Mouse (Mus musculus): ENCODE measurements around the gene Atg9b.
A peak's percentile ranks its signal among the peaks of the same experiment; 100 is the strongest.

Gene Atg9b

DNA sequence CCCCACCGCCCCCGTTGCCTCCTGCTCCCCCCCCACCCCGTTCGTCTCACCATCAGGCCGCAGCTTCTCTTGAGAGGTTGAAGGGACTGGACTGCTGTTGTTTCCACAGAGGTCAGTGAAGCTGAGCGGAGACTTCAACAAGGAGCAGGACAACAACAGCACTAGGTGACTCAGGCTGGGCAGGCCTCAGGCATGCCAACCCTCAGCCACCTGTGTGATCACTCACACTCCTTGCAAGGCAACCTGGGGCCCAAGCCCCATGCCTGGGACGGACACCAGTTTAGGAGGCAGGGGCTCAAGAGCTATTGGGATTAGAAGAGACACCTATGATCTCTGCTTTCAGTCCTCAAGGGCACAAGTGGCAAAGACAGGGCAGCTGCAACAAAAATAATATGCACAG, at the start of gene Atg9b:
Atg9b (minus strand) TSS at position 280 of the 400 bp plus-strand sequence.
- DNase-seq (ENCODE audit: low spot score in 2 of 2) = no peak

DNA sequence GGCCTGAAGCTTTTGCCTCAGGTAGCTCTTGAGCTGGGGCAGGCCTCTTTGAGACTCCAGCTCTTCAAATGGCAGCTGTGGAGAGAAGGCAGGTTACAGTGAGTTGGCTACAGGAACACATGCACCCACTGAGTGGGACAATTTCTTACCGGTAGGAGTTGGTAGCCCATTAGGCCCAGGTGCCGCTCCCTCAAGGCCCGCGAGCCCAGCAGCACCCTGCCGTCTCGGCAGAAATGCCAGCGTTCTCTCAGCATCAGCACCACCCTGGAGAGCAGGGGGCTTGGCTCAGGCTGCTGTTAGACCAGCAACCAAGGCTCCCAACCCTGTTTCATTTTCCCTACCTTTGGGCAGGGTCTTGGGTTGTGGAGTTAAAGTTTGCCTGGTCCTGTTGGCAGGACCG, 49.2 kb upstream of the Atg9b start:
- DNase-seq (ENCODE audit: low spot score in 2 of 2) = no peak

DNA sequence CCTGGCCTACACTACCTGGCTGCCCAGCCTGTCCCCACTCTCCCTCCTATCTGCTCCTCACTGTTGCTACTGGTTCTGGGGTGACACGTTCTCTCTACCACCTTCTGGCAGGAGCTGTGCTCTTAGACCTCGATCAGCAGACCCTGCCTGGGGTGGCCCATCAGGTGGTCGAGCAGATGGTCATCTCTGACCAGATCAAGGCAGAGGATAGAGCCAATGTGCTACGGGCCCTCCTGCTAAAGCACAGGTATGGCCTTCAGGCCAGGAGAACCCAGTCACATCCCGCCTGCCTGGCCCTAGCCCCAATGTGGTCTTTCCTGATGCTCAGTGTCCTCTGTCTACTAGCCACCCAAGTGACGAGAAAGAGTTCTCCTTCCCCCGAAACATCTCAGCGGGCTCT, 42.0 kb upstream of the Atg9b start:
- DNase-seq (ENCODE audit: low spot score in 2 of 2) = no peak

DNA sequence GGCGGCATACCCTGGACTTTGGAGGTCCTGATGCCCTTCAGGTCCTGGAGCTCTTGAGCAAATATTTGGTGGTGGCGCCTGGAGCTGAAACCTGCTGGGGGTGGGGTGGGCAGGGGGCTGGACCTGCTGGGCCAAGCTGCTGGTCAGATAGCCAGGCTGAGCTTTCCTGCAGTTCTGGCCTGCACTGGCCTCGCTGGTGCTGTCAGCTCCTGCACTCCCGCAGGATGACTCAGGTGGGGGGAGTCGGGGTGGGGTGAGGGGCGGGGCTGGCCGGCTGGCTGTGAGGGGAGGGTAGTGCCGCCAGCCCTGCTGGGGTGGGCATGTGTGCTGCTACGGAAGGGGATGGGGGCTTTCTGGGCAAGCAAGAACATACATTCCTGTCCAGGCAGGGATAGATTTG, 36.7 kb upstream of the Atg9b start:
- no peak for DNase-seq (ENCODE audit: low spot score in 2 of 2)

DNA sequence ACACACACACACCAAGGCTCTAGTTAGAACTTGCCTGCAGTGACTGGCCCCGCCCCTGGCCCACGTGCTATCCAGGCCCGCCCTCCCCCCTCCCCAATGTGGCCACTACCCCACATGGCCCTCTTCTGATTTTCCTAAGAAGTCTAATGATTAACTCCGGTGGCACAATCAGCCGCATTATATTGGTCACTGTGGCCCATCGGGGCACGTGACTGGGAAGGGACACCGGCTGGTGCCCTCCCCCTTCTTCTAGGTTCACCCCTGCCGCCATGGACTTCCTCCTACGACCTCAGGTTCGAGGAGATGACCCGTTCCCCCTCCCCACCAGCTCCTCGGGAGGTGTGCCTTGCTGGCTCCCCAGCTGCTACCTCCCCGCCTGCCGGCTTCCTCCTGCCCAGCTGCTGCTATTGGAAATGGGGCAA, 36.0 kb upstream of the Atg9b start:
- no peak for DNase-seq (ENCODE audit: low spot score in 2 of 2)

DNA sequence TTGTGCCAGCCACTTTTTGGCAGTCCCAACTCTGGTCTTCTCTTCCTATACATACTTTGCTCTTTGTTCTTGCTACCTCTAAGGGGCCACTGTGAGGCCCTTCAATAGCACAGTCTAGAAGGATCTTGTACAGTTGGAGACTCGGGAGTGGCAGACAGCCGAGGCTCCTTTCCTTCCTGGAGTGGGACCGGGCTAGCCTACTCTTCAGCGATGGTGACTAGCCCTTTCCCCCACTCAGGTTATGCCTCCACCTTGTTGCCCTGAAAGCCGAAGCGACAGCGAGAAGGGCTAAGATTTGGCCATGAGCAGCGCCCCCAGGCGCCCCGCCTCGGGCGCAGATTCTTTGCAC, 35.3 kb upstream of the Atg9b start:
- no peak for DNase-seq (ENCODE audit: low spot score in 2 of 2)

DNA sequence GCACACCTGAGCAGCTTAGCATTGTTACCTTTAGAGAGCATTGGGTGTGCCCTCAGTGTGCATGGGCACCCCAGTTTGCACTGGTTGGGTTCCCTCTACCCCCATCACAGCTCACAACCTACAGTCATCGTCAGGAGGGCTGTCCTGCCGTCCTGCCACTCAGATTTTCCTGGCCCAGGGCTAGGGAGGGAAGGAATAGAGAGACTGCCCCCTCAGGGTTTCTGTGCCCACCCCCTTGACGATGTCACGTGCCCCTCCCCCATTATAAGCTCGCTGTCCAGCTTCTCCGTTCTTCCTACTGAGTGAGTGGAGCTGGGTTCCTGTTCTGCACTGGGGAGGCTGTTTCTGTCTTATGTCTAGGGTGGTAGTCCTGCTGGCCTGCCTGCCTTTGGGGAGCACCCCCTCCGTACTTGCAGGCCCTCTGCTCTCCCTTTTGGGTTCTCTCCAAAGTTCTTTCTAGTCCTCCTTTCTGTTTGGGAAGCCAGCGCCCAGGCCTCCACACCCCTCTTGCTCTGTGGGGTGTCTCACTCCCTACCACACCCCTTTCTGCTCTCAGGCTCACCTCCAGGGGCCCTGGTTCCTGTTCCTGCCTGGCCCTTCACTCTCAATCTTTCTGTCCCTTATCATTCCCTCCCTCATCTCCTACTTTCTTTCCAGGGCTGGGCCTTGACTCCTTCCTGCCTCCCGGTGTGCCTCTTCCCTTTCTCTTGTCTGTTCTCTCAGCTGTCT, 34.8 kb upstream of the Atg9b start:
- DNase-seq (ENCODE audit: low spot score in 2 of 2) = no peak

DNA sequence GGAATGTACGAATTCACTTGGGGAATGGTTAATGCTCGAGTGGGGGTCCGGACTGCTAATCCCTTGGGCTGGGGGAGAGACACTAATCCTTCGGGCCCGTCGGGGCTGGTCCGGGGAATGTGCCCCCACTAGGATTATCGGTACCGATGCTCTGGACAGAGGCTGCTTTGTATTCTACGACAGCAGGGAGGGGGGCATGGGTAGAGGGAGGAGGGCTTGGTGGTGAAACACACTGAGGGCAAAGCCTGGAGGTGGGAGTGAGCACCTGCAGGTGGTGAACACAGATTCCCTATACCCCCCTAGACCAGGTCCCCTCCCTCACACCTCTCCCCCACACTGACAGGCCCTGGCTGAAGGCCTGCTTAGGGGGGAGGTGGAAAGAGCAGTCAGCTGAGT, 34.1 kb upstream of the Atg9b start:
- no peak for DNase-seq (ENCODE audit: low spot score in 2 of 2)

DNA sequence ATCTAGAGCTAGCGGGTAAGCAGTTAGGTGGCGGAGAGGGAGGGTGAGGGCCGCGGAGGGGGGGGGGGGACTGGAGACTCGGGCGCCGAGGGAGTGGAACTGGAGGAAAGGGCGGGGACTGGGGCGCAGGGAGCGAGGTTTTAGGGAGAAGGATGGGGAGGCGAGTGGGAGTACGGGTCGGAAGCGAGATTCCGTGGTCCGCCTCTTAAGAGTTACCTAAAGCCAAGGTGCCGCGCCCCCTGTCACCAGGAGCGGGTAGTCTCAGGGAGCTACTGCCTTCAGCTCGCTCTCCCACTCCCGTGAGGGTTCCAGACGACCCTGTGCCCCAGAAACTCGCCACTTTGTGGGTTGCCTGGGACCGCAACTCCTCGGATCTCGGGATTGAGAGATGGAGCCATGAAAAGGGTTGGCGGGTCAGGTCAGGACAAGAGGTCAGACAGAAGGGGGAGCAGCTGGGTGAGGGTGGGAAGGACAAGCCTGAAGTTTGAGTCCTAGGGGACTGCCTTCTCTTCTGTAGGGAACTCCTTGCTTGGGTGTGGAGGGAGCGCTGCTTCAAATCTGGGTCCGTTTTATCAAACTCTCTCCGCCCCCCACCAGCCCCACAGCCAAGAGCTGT, 33.6 kb upstream of the Atg9b start:
- DNase-seq (ENCODE audit: low spot score in 2 of 2) = no peak

DNA sequence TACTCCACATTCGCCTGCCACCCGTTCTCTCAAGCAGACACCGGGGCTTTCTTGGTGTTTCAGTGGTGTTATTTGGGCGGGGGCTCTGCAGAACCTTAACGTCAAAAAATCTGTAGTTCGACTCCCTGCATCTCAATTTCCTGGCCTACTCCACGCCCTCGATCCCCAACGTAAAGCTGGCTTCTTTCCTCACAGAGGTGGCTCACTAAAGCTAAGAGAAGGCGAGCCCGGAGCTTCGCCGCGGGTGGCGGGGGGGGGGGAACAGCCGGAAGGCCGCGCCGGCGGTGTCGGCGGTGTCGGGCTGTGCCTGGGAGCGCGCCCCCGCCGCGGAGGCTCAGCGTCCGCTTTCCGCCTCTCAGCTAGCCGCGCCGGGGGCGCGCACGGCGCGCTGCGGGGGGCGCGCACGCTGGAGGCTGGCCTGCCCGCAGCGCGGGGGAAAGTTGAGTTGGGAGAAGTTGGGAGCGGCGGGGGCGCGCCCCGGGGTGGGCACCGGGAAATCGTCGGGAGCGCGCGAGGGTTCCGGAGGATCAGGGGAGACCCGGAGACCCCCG, 33.0 kb upstream of the Atg9b start:
- peak; percentile 61 to 62 for DNase-seq (ENCODE audit: low spot score in 2 of 2)

DNA sequence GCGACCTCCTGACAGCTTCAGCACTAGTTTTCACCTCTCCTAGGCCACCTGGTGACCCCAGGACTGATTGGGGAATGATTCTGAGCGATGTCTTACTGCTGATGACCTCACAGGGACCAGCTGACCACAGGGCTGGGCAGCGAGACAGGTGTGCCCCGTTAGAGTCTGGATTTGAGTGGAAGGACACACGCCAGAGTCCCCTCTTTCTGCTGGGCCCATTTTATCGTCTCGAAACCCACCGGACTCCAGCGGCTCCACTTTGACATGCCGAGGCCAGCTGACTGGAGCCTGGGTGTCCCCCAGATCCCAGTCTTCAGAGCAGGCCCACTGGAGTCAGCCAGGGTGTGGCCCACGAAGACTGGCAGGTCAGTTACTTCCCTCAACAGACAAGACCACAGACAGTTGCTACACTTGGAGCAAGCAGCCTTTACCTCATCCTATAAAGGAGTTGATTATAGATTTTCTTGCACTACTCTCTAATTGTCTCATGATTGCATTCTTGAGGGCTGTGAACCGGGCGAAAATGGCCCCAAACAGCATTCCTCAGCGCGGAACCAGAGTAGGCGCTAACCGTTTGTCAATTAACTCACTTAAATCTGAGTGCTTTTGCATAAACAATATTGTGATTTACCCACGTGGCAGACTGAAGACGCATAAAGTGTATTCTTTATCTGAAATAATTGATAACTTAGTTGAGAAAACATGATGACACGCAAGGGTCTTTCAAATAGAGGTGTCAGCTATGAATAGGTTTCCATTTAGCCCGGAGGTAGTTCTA, 32.2 kb upstream of the Atg9b start:
- DNase-seq (ENCODE audit: low spot score in 2 of 2) = no peak

DNA sequence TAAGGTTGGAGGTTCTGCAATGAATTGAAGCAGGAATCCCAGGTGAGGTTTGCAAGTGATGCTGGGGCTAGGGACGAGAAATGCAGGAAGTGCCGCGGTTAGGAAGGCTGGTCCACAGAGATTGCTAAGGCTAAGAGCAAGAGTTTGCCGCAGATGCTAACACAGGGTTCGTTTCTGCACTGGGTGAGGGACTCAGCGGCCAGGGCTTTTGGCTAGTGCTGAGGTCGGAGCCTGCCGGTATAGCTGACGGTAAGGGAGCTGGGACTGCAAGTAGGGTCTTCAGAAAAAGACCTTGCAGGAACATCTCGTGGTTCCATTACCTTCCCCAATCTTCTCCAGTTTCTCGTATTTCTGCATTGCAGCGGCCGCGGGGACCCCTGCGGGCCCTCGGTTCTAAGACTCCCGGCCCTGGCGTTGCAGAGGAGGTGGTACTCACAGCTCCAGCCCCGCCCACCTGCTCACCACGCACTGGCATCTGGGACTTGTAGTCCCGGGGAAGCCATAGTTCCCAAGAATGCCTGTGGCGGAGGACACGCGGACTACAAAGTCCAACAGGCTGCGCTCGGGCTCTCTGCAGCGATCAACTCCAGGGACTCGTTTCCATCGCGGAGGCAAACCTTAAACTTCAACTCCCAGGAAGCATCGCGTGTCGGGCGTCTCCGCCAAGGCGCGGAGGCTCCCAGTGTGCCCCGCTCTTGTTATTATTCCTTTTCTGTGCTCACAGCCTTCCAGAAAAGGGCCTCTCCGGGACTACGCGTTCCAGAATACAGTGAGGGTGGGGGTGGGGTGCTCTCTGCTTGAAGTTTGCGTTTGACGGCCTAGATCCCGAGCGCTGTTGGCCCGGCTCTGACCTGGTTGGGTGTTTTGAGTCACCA, 31.4 kb upstream of the Atg9b start, which contains the start of the genes Cdk5 and Slc4a2:
Cdk5 (minus strand) TSS at position 402 of the 875 bp plus-strand sequence.
Slc4a2 (plus strand) TSS at position 709 of the 875 bp plus-strand sequence.
- peak; percentile 100 for DNase-seq (ENCODE audit: low spot score in 2 of 2)

DNA sequence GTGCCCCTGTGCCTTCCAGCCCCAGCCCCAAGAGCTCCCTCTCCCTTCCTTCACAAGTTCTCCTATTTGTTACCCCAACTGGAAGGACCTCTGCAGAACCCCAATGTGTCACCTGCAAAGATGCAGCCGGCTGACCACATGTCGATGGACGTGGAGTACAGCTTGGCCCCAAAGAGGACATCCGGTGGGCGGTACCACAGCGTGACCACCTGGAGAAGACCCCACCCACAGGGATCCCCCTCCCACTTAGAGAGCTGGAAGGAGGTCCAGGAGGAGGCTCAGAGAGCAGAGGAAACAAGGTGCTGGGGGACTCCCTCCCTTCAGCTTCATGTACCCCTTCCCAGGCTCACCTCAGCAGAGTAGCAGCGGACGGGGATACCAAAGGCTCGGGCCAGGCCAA, 28.4 kb upstream of the Atg9b start:
- no peak for DNase-seq (ENCODE audit: low spot score in 2 of 2)

DNA sequence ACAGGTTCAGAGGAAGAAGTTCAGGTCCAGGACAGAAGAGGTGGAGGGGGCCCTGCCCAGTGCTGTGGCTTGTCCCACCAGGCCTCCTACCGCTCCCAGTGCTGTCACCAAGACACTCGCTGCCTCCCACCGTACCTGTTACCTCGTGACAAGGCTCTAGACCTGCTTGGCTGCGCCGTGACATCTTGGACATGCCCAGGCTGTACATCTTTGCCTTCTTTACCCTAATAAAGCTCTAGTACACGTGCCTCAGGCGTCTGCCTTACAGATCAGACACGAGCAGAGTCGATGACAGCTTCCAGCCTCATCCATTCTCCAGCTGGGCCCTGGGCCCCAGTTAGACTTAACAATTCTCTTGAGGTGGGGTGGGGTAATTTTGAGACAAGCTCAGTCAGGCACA, 25.6 kb upstream of the Atg9b start:
- DNase-seq (ENCODE audit: low spot score in 2 of 2) = no peak

DNA sequence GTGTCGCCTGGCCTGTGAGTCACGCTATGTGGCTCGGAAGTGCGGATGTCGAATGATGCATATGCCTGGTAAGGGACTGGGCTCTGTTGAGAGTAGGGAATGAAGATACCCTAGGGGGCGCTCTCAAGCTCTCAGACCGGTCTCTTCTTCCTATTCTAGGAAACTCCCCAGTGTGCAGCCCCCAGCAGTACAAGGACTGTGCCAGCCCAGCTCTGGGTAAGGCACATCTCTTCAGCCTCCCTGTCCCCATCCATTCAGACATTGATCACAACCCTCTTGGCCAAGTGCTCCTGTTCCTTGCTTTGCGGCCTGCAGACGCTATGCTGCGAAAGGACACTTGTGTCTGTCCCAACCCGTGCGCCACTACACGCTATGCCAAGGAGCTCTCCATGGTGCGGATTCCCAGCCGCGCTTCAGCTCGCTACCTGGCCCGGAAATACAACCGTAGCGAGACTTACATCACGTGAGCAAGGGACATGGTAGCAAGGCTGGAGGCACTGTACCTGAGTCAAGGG, 24.3 kb upstream of the Atg9b start:
- DNase-seq (ENCODE audit: low spot score in 2 of 2) = peak in 1 of 2 experiments; percentile 56

DNA sequence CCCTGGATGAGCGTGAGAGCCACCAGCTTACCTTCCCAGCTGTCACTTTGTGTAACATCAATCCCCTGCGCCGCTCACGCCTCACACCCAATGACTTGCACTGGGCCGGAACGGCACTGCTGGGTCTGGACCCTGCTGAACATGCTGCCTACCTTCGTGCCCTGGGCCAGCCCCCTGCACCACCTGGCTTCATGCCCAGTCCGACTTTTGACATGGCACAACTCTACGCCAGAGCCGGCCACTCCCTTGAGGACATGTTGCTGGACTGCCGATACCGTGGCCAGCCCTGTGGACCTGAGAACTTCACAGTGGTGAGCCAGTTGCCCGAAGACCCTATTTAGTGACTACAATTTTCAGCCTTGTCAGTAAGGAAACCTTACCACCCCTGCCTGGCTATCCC, 22.0 kb upstream of the Atg9b start:
- DNase-seq (ENCODE audit: low spot score in 2 of 2) = no peak

DNA sequence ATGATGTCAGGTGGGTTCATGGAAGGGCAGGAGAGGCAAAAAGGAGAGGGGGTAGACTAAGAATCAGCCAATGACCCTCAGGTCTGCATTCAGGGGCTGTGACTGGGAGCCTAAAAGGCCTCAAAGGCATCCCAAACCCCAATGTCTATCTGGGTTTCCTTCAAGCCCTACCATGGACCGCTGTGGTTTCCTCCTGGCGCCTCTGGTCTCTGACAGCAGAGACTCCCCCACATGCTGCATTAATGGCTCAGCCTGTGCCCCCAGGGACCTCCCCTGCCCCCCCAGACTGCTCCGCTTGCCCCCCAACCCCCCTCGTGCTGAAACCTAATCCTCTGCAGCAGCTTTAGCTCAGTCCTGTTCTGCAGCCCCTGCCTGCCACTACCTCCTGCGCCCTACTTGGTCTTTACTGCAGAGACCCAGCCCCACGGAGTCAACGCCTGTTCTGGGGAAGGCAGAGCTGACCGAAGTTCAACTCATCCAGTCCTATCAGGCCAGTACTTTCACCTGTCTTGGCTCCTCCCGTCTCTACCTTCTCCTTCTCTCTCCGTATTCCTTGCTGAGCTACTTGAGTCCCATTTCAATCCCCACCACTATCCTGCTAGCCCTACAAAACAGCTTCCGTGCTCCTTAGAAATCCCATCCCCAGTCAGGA, 21.2 kb upstream of the Atg9b start, which contains the start of gene Asic3:
Asic3 (plus strand) TSS at position 351 of the 652 bp plus-strand sequence.
- DNase-seq (ENCODE audit: low spot score in 2 of 2) = no peak

DNA sequence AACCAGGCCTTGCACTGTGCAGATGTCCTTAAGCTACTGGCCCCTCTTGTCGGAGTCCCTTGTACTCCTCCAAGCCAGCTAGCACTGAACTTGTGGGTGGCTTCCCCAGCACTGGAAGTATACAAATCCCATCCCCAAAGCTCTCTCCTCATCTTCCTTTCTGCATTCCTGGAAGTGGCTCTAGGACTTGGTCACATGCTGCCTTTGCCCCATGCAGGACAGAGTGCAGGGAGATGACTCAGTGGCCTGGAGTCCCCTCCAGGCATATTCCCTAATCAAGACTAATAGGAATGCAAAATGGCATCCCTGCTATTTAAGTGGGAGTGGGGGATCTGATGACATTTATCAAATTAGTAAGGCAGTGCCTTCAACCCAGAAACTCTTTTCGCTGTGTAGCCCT, 20.1 kb upstream of the Atg9b start:
- no peak for DNase-seq (ENCODE audit: low spot score in 2 of 2)

DNA sequence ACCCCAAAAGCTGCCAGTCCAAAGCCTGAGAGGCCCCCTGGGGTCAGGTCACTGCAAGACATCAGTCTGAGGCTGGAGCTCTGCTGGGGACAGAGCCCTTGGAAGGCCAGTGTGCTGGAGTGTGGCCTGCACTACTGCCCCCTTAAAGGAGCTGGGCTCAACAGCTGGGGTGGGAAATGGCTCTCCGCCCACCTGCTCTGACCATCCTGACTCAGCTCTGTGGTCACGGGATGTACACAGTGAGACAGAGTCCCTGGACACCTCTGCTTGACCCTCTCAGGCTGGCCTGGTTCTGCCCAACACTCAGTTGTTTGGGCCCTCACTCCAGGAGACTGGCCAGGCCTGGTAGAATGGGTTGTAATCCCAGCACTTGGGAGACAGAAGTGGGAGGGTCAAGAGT, 17.5 kb upstream of the Atg9b start:
- DNase-seq (ENCODE audit: low spot score in 2 of 2) = no peak

DNA sequence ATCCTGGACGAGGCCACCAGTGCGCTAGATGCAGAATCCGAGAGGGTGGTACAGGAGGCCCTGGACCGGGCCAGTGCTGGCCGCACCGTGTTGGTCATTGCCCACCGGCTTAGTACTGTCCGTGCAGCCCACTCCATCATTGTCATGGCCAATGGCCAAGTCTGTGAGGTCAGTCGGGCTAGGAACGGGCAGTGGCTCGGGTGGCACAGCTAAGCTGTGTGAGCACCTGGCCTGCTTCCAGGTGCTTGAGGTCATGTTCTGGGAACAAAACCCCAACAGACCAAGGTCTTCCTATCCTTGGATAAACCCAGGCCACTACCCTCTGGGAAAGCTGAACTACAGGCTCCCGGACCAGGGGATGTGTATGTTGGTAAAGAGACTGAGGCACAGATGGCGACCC, 16.7 kb upstream of the Atg9b start:
- DNase-seq (ENCODE audit: low spot score in 2 of 2) = no peak

Measured in right cerebral cortex, postnatal 36 days (tissue).